Mouse (Mus musculus) stomach, embryonic 15.5 days (tissue): ENCODE data around the gene Prr5. TPM values are rescaled to one million over a fixed set of nuclear protein-coding genes. Genes with fewer than 3 reads are reported as not detected.

Experiments
- ATAC-seq: fragments of 200-750 bp; cut with Nextera tagmentation; 2 replicates; pipeline ENCODE4 v1.8.0; 2017; ENCODE audit warnings: low read depth, moderate number of reproducible peaks, moderate TSS enrichment; ENCODE audit not compliant: insufficient read depth, low FRiP score
- H3K27ac ChIP-seq: fragments of 300-500 bp; sonication (generic); 2 replicates; pipeline ENCODE4 v1.5.1; 2015; ENCODE audit warnings: mild to moderate bottlenecking, inconsistent platforms
- H3K27me3 ChIP-seq: fragments of 300-500 bp; sonication (generic); replicated peaks from 2 replicates; pipeline ENCODE4 v1.6.1; 2015; ENCODE audit warnings: inconsistent platforms
- H3K36me3 ChIP-seq: fragments of 300-500 bp; sonication (generic); 2 replicates; pipeline ENCODE4 v1.6.1; 2015; ENCODE audit warnings: inconsistent platforms
- H3K4me1 ChIP-seq: fragments of 300-500 bp; sonication (generic); 2 replicates; pipeline ENCODE4 v1.6.1; 2015; ENCODE audit warnings: inconsistent platforms
- H3K4me2 ChIP-seq: fragments of 300-500 bp; sonication (generic); 2 replicates; pipeline ENCODE4 v1.6.1; 2015; ENCODE audit warnings: mild to moderate bottlenecking, inconsistent platforms
- H3K4me3 ChIP-seq: fragments of 300-500 bp; sonication (generic); replicated peaks from 2 replicates; pipeline ENCODE4 v1.5.1; 2015; ENCODE audit warnings: inconsistent platforms
- H3K9ac ChIP-seq: fragments of 300-500 bp; sonication (generic); 2 replicates; pipeline ENCODE4 v1.6.1; 2015; ENCODE audit warnings: inconsistent platforms
- H3K9me3 ChIP-seq: fragments of 300-500 bp; sonication (generic); 2 replicates; pipeline ENCODE4 v1.6.1; 2016; ENCODE audit warnings: inconsistent platforms
- whole genome bisulfite sequencing: fragments of 180-500 bp; shearing (Covaris S2); methylation state at CpG from one replicate; pipeline ENCODE4 v1.1.7; 2015; 5-methylcytosine and 5-hydroxymethylcytosine counted together
- polyA plus RNA-seq: library from polyadenylated mRNA; unstranded; fragments of >200 nt; fragmentation: Nextera tagmentation; extraction: Ambion mirVana; gene quantifications from 2 replicates; pipeline ENCODE4 v1.2.1, GENCODE M21; 2015

Prr5 gene
- polyA plus RNA-seq, 1 experiment from 2014 or later, result 40.1 TPM

DNA sequence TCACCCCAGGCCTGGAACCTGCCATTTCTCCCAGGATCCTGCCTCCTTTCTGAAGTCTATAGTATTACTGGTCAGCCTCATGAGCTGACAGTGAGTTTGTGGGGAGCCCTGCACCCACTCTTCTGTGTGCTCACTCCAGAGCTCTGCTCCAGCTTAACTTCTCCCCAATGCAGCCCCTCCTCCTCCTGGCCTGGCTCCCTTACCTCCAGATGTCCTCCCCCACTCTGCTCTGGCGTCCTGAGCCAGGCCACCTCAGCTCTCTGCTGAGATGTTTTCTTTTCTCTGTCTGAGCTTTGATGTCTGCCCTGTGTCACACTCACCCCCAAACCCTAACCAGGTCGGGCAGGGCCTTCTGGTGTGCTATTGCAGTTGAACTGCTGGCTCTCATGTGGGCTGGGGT is 74.9 kb downstream of the Prr5 start:
- Histone ChIP-seq H3K27me3 (no peaks in the 10 kb centered on the region), H3K36me3 (no peaks in the 10 kb centered on the region), H3K9me3 (no peaks in the 10 kb centered on the region), H3K4me1 (no peaks in the 10 kb centered on the region), H3K4me3 (no peak overlapping the region), H3K9ac (no peak overlapping the region), H3K4me2 (no peak overlapping the region), H3K27ac (no peak overlapping the region)
- WGBS, result 14% methylated on average over 2 of the region's 2 CpGs
- no peak for ATAC-seq

DNA sequence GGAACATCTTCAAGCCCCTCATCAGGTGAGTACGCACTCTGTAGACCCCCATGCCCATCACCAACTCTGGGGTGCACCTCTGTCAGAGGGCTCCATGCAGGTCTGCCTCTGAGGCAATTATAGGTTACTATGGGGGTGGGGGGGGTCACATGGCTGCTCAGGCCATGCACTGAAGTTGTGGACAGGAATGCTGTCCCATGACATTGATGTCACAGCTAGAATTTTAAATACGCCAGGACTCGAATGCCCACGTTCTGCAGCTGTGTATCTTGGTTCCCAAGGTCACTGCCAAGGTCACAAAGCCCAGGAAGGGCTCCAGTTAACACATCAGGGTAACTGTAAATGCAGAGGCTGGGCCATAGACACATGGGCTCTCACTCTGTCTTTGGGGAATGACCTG is 76.4 kb downstream of the Prr5 start:
- no peak overlapping the region for H3K27ac ChIP-seq
- H3K4me3 ChIP-seq, result no peak overlapping the region
- ATAC-seq, result no peak
- no peaks in the 10 kb centered on the region for H3K36me3 ChIP-seq
- 85% methylated on average over 4 of the region's 4 CpGs for WGBS
- H3K9me3 ChIP-seq, result no peaks in the 10 kb centered on the region
- H3K27me3 ChIP-seq, result no peaks in the 10 kb centered on the region
- no peaks in the 10 kb centered on the region for H3K4me1 ChIP-seq
- H3K4me2 ChIP-seq, result no peak overlapping the region
- H3K9ac ChIP-seq, result no peak overlapping the region

Other genes with a start within 250 kb of the Prr5 start
- gene Shisal1, start 222.5 kb upstream of the Prr5 start, polyA plus RNA-seq, result 2.6 and 3.3 TPM in 2 replicates
- 11.3 and 12.4 TPM in 2 replicates for gene Rtl6, start 111.8 kb upstream of the Prr5 start, polyA plus RNA-seq
- gene Arhgap8, start 50.4 kb downstream of the Prr5 start, polyA plus RNA-seq, result 10.3 and 11.4 TPM in 2 replicates
- gene Phf21b, start 186.4 kb downstream of the Prr5 start, polyA plus RNA-seq, result 0.58 and 0.65 TPM in 2 replicates